Mouse (Mus musculus) left cerebral cortex, postnatal 36 days (tissue): ENCODE measurements around the gene Fdxr. TPM values are rescaled to one million over a fixed set of nuclear protein-coding genes. Genes with fewer than 3 reads are reported as not detected.
A peak's percentile ranks its signal among the peaks of the same experiment; 100 is the strongest.

Source experiments
- DNase-seq, 2 experiments: peaks; one replicate each; pipeline ENCODE4 v3.0.0; 2021 to 2022; ENCODE audit warnings: low spot score in 2 of 2, mixed read lengths in 1 of 2
- intact Hi-C: fragments of 180-260 bp; cut with DNase I; formaldehyde crosslinking; loops from one replicate; pipeline ENCODE4 v1.15.1; 2025
- total RNA-seq, 2 experiments: library from RNA; stranded (reverse); gene quantifications; 2 replicates each; pipeline ENCODE4 v1.2.3; 2021

Fdxr gene
- 10 to 100 TPM; 14.2 to 22.5 TPM for total RNA-seq

- intact Hi-C loops, result no loop called here
Measured at GRCm38 (mm10) chr11:115276780-115277603, at the start of gene Fdxr. TSS of gene Fdxr (minus strand) at chr11:115277050.

GRCm38 (mm10) chr11:115323354-115323753, 46.5 kb upstream of the Fdxr start:
- DNase-seq, result no peak
- intact Hi-C loops, result no loop called here

More at GRCm38 (mm10) chr11:115276780-115277603, at the start of gene Fdxr:
- DNase-seq, result peak; percentile 96 to 97

- DNase-seq, result no peak
- intact Hi-C loops, result loop anchor here (1.0 kb wide), 1 partner anchor 31 kb away; no protein-coding TSS in a partner anchor
Measured at GRCm38 (mm10) chr11:115321906-115322693, 45.2 kb upstream of the Fdxr start, which contains the start of gene Ush1g. TSS of gene Ush1g (minus strand) at chr11:115322041.

- DNase-seq, result no peak
- intact Hi-C loops, result no loop called here
Measured at GRCm38 (mm10) chr11:115319704-115320383, 43.0 kb upstream of the Fdxr start.

- intact Hi-C loops, result no loop called here
- DNase-seq, result no peak
Measured at GRCm38 (mm10) chr11:115318245-115319027, 41.6 kb upstream of the Fdxr start.

- intact Hi-C loops, result no loop called here
- no peak for DNase-seq
Measured at GRCm38 (mm10) chr11:115317204-115317603, 40.4 kb upstream of the Fdxr start.

- DNase-seq, result no peak
- intact Hi-C loops, result no loop called here
Measured at GRCm38 (mm10) chr11:115314249-115314648, 37.4 kb upstream of the Fdxr start.

- DNase-seq, result no peak
- intact Hi-C loops, result no loop called here
Measured at GRCm38 (mm10) chr11:115308781-115309180, 31.9 kb upstream of the Fdxr start.

GRCm38 (mm10) chr11:115306863-115307262, 30.0 kb upstream of the Fdxr start, which contains the start of gene Otop2:
TSS of gene Otop2 (plus strand) at chr11:115307163.
- DNase-seq, result no peak
- intact Hi-C loops, result no loop called here

- intact Hi-C loops, result no loop called here
- no peak for DNase-seq
Measured at GRCm38 (mm10) chr11:115303167-115303566, 26.3 kb upstream of the Fdxr start.

- intact Hi-C loops, result no loop called here
- no peak for DNase-seq
Measured at GRCm38 (mm10) chr11:115301351-115301750, 24.5 kb upstream of the Fdxr start.

GRCm38 (mm10) chr11:115300745-115301144, 23.9 kb upstream of the Fdxr start:
- no peak for DNase-seq
- intact Hi-C loops, result no loop called here

- intact Hi-C loops, result no loop called here
- no peak for DNase-seq
Measured at GRCm38 (mm10) chr11:115298160-115298559, 21.3 kb upstream of the Fdxr start.

- peak; percentile 70 to 75 for DNase-seq
- intact Hi-C loops, result no loop called here
Measured at GRCm38 (mm10) chr11:115297214-115297826, 20.5 kb upstream of the Fdxr start, which contains the start of gene Fads6. TSS of gene Fads6 (minus strand) at chr11:115297663.

GRCm38 (mm10) chr11:115296471-115297210, 19.8 kb upstream of the Fdxr start:
- no peak for DNase-seq
- intact Hi-C loops, result no loop called here

- no peak for DNase-seq
Measured at GRCm38 (mm10) chr11:115295939-115296338, 19.1 kb upstream of the Fdxr start.

GRCm38 (mm10) chr11:115292631-115293375, 16.0 kb upstream of the Fdxr start:
- intact Hi-C loops, result no loop called here
- no peak for DNase-seq

More at GRCm38 (mm10) chr11:115295939-115296338, 19.1 kb upstream of the Fdxr start:
- intact Hi-C loops, result no loop called here
